8 mouse cellular contexts compared by ENCODE assay signal in the genomic region with DNA sequence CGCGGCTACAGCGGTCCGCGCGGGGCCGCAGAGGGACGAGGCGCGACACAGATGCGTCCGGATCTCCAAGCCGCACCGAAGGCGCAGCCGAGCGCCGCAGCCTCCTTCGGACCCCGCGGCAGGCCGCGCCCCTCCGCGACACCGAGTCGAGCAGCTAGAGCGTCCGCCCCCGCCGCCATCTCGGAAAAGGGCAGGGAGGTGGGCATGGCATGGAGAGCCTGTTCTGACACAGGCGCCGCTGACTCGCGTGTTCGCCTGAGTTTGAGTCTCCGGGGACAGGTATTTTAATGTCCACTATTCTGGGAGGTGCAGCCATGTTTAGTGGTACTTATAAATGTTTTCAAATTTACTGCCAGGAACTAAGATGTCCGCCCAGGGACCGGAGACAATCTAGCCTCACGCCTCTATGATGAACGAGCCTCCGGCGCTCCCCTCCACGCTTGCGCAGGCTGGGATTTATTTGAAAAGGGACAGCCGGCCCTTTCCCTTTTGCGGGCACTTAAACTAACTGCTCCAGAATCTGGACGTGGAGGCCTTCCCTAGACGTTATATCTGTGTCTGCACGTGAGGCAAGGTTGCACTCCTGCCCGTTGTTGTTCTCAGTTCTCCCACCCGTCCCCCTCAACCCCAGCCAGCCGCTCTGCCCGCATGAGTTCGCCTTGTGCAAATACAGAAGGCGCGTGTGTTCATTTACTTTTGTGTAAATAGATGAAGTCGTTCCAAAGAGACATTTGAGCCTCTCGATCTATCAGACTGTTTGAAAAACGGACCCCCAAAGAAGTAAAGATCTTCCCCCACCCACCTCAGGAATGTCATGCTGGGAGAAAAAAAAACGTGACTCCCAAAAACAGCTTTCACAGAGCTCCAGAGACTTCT. TPM values are rescaled to one million over a fixed set of nuclear protein-coding genes. Genes with fewer than 3 reads are reported as not detected.
DNase-seq lines count a peak whose midpoint lies in the region; ATAC-seq and TF ChIP-seq lines count a peak whose summit lies in the region.

No protein-coding gene starts in this region.

- H3K36me3 ChIP-seq in hindbrain, embryonic 11.5 days (ENCODE audit: control insufficient read depth, insufficient read depth, low read length): peaks cover 2% of the 10 kb centered on the region; the same call in 1 of the 2 replicates
- peaks cover 8% of the 10 kb centered on the region; the same call in 1 of the 2 replicates for H3K36me3 ChIP-seq in lung, postnatal 0 days (ENCODE audit: insufficient read depth, low read length)

- WGBS in hindbrain, embryonic 11.5 days: under 1% methylated on average over 62 of the region's 62 CpGs
- under 1% methylated on average over 62 of the region's 62 CpGs for WGBS in lung, postnatal 0 days

- H3K4me3 ChIP-seq in hindbrain, embryonic 11.5 days (ENCODE audit: low read depth, low read length): peak overlapping the region; percentile 99
- peak overlapping the region; percentile 90 for H3K4me3 ChIP-seq in lung, postnatal 0 days (ENCODE audit: low read depth, low read length)

- peak overlapping the region; percentile 84 for H3K4me2 ChIP-seq in hindbrain, embryonic 11.5 days (replicated peaks; ENCODE audit: low read depth, low read length)
- peak overlapping the region; percentile 87 for H3K4me2 ChIP-seq in lung, postnatal 0 days (replicated peaks; ENCODE audit: low read depth, low read length)

- DNase-seq in NIH3T3 (ENCODE audit: low read depth): peak; percentile 94
- peak; percentile 84 for DNase-seq in cerebellum, adult 9-11 months
- peak; percentile 63 to 91 for DNase-seq in frontal cortex, adult 2 months (ENCODE audit: extremely low spot score in 1 of 2, low spot score in 1 of 2)
- DNase-seq in hindbrain, embryonic 11.5 days (ENCODE audit: low spot score): peak; percentile 93
- peak; percentile 83 for DNase-seq in layer of hippocampus, adult 9-11 months
- DNase-seq in lung, postnatal 0 days (ENCODE audit: low spot score): peak; percentile 95
- peak; percentile 84 for DNase-seq in ovary, postnatal 10 days (ENCODE audit: low spot score)
- DNase-seq in thymus, postnatal 0 days (ENCODE audit: low spot score): peak; percentile 89

- ATAC-seq in hindbrain, embryonic 11.5 days (ENCODE audit: low FRiP score): peak; percentile 95
- ATAC-seq in lung, postnatal 0 days: peak; percentile 90

- no peaks in the 10 kb centered on the region for H3K27me3 ChIP-seq in hindbrain, embryonic 11.5 days (ENCODE audit: control insufficient read depth, insufficient read depth, low read length)
- H3K27me3 ChIP-seq in lung, postnatal 0 days (replicated peaks; ENCODE audit: insufficient read depth, low read length): no peaks in the 10 kb centered on the region

- H3K4me1 ChIP-seq in hindbrain, embryonic 11.5 days (replicated peaks; ENCODE audit: control insufficient read depth, insufficient read depth, low read length): no peaks in the 10 kb centered on the region; the same call in 1 of the 2 replicates
- peaks cover 2% of the 10 kb centered on the region; the same call in 1 of the 2 replicates for H3K4me1 ChIP-seq in lung, postnatal 0 days (ENCODE audit: insufficient read depth, low read depth, low read length)

- peak overlapping the region; percentile 97 for H3K9ac ChIP-seq in hindbrain, embryonic 11.5 days (ENCODE audit: low read depth, low read length)
- H3K9ac ChIP-seq in lung, postnatal 0 days (replicated peaks; ENCODE audit: low read depth): peak overlapping the region; percentile 71

- peak overlapping the region; percentile 94 for H3K27ac ChIP-seq in hindbrain, embryonic 11.5 days (ENCODE audit: low read depth, low read length)
- peak overlapping the region; percentile 88 for H3K27ac ChIP-seq in lung, postnatal 0 days (ENCODE audit: low read length)

- no peak for TF ChIP-seq EP300 in lung, postnatal 0 days (IDR thresholded peaks at IDR 0.05)

- no peaks in the 10 kb centered on the region for H3K9me3 ChIP-seq in hindbrain, embryonic 11.5 days (ENCODE audit: control insufficient read depth, low read length)
- H3K9me3 ChIP-seq in lung, postnatal 0 days (ENCODE audit: low read length): no peaks in the 10 kb centered on the region

- no peak for TF ChIP-seq CTCF in lung, postnatal 0 days (IDR thresholded peaks at IDR 0.05)

RNA-seq across cellular contexts. Expression of gene Prpsap1, which starts 3.5 kb away (rescaled TPM):
- polyA plus RNA-seq in frontal cortex, adult 2 months (2012; rRNA removed): 114 and 119 TPM in 2 replicates
- polyA plus RNA-seq in hindbrain, embryonic 11.5 days (2014; fragmentation: Nextera tagmentation; extraction: Ambion mirVana): 164 and 169 TPM in 2 replicates
- polyA plus RNA-seq in lung, postnatal 0 days (2015; fragmentation: Nextera tagmentation; extraction: Ambion mirVana): 89.5 and 97.7 TPM in 2 replicates
- polyA plus RNA-seq in thymus, postnatal 0 days (2015; fragmentation: Nextera tagmentation; extraction: Ambion mirVana): 90.9 and 96.6 TPM in 2 replicates

RNA-seq across cellular contexts. Expression of gene Qrich2, which starts 24.4 kb away (rescaled TPM):
- polyA plus RNA-seq in frontal cortex, adult 2 months (2012; rRNA removed): 0.04 TPM in 1 of 2 replicates, not detected in the other
- polyA plus RNA-seq in hindbrain, embryonic 11.5 days (2014; fragmentation: Nextera tagmentation; extraction: Ambion mirVana): 0.17 TPM in 1 of 2 replicates, not detected in the other
- 0.05 and 0.06 TPM in 2 replicates for polyA plus RNA-seq in lung, postnatal 0 days (2015; fragmentation: Nextera tagmentation; extraction: Ambion mirVana)
- 0.05 and 0.35 TPM in 2 replicates for polyA plus RNA-seq in thymus, postnatal 0 days (2015; fragmentation: Nextera tagmentation; extraction: Ambion mirVana)

RNA-seq across cellular contexts. Expression of gene Sphk1, which starts 40.3 kb away (rescaled TPM):
- 13.7 and 17.6 TPM in 2 replicates for polyA plus RNA-seq in frontal cortex, adult 2 months (2012; rRNA removed)
- polyA plus RNA-seq in hindbrain, embryonic 11.5 days (2014; fragmentation: Nextera tagmentation; extraction: Ambion mirVana): 8.1 and 10.0 TPM in 2 replicates
- 38.6 and 56.3 TPM in 2 replicates for polyA plus RNA-seq in lung, postnatal 0 days (2015; fragmentation: Nextera tagmentation; extraction: Ambion mirVana)
- polyA plus RNA-seq in thymus, postnatal 0 days (2015; fragmentation: Nextera tagmentation; extraction: Ambion mirVana): 13.7 and 14.8 TPM in 2 replicates

RNA-seq across cellular contexts. Expression of gene Ubald2, which starts 56.6 kb away (rescaled TPM):
- 58.7 TPM in 2 replicates for polyA plus RNA-seq in frontal cortex, adult 2 months (2012; rRNA removed)
- 77.9 and 81.2 TPM in 2 replicates for polyA plus RNA-seq in hindbrain, embryonic 11.5 days (2014; fragmentation: Nextera tagmentation; extraction: Ambion mirVana)
- 50.4 and 56.6 TPM in 2 replicates for polyA plus RNA-seq in lung, postnatal 0 days (2015; fragmentation: Nextera tagmentation; extraction: Ambion mirVana)
- polyA plus RNA-seq in thymus, postnatal 0 days (2015; fragmentation: Nextera tagmentation; extraction: Ambion mirVana): 81.9 and 82.9 TPM in 2 replicates

Comparison
In these comparisons a context has a peak if more than half of its experiments do, and no peak if none do; other contexts are left out.
1. Peak in every context shown above with its lines: DNase-seq, ATAC-seq, H3K4me3 ChIP-seq and H3K27ac ChIP-seq.